Mouse (Mus musculus) bone marrow, adult 2 months (tissue): ENCODE results near the gene Gm10272.

ENCODE experiments used
- CTCF ChIP-seq: fragments of 200-500 bp; IDR thresholded peaks from 2 replicates; pipeline ENCODE4 v1.5.1; 2011; ENCODE audit warnings: low read length, control low read depth; ENCODE audit not compliant: control insufficient read depth, insufficient read depth
- POLR2A ChIP-seq: fragments of 200-500 bp; IDR thresholded peaks from 2 replicates; pipeline ENCODE4 v1.6.1; 2011; ENCODE audit warnings: low read depth, mild to moderate bottlenecking, control low read depth, low read length, borderline replicate concordance; ENCODE audit not compliant: control insufficient read depth

DNA sequence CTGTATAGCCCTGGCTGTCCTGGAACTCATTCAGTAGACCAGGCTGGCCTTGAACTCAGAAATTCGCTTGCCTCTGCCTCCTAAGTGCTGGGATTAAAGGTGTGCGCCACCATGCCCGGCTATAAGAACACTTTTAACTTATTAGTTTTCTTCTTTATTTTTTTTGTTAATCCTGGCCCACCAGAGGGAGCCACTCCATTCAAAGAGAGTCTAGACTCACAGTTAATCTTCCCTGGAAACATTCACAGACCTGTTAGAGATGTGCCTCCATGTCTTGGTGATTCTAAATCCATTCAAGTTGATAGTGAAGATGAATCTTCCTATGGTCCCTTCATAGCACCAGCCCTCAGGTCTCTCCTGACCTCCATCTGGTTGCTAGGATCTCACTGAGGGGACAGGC is 3.4 kb downstream of the Gm10272 start:
- TF ChIP-seq POLR2A (no peak), CTCF (no peak)
